Mouse (Mus musculus) cerebral cortex, adult 2 months (tissue): ENCODE results near the gene Tdrd1.

Experiments
- WGBS: fragments of 180-500 bp; shearing (Covaris S2); methylation state at CpG from one replicate; pipeline ENCODE4 v1.1.7; 2018; 5-methylcytosine and 5-hydroxymethylcytosine counted together

Tdrd1 gene

DNA sequence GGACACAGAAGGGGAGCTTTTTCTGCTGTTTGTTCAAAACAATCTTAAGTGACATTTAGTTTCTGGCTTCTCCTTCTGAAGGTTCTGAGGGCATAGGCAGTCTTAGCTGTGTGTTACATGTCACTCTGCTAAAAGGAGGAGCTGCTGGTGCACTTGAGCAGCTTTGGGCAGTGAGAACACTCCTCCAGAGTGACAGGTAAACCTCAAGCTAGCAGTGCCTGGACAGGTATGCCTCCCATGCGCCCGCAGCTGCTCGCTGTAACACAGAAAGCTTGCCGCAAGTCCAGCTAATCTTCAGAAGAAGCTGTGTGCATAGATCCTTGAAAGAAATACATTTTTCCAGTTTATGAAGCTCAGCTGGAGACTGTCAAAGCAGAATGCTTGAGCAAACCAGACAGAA, 4.2 kb downstream of the Tdrd1 start:
- WGBS: 90% methylated on average over 4 of the region's 4 CpGs

DNA sequence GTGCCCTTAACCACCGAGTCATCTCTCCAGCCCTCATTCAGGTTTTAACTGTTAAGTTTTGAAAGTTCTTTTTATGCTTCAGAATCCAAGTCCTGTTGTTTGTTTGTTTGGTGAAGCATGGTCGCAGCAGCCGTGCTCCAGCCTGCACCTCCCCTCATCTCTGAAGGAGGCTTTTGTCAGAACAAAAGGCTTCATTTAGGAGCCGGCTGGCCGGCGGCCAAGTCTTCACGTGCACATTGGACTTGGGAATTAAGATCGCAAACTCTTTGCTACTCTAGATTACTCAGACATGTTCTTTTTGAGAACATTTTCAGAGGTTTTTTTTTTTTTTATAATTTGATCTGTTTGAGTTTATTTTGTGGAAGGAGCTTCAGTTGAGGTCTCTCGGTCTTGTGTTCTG, 9.3 kb downstream of the Tdrd1 start:
- 34% methylated on average over 9 of the region's 9 CpGs for WGBS

DNA sequence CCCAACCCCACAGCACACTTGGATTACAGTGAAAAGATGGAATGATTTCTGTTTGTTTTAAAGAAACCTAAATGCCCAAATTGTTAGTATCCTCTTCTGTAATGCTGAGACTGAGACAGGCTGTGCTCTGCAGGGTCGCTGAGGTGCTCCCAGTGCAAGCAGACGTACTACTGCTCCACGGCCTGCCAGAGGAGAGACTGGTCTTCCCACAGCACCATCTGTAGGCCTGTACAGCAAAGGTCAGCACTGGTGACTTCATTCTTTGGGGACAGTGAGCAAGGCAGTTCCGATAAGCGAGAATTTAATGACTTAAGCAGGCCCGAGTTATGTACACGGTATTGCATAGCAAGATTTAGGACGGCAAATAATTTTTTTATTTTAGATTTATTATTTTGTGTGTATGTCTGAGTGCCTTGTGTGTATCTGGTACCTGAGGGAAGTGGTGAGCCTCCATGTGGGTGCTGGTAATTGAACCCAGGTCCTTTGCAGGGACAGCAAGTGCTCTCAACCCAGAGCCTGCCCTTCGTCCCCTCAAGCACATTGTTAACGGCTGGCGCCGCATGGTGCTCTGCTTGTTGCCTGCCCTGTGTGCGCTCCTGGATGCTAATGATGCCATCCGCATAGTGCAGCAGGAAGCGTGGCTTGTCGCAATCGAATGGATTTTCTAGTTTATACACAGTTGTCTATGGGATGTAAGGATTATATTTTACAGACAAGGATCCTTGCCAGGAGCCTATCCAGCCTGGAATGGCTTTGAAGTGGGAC, 13.1 kb downstream of the Tdrd1 start:
- 86% methylated on average over 17 of the region's 17 CpGs for WGBS

DNA sequence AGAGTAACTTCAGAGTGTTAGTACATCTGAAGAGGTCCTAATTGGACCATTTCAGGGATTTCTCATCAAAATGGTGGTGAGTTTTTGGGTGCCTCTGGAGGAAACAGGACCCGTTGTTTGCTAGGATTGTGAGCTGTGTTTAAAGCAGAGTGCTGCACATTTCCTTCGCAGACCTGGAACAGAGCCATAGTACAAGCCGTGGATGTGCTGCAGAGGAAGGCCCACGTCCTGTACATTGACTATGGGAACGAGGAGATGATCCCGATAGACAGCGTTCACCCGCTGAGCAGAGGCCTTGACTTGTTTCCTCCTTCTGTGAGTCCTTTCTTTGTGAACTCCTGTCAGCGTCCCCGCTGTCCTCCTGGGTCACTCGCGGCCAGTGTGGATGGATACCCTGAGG, 17.0 kb downstream of the Tdrd1 start:
- 80% methylated on average over 12 of the region's 12 CpGs for WGBS

DNA sequence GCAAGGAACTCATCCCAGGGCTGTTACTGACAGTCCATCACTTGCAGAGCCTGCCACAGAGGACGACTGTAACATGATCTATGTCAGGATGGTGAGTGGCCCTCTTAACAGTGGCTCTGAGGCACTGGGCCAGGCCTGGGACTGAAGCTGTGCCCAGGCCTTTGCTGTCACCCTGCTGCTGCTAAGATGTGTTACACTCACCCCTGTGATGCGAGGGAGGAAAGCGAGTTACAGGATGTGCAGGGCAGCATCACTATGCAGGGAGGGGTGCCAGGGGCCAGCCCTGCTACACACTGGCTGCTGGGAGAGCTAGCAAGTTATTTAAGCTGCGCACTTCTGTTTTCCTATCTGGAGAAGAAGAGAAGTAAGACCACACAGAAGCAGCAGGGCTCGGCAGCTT, 30.4 kb downstream of the Tdrd1 start:
- 78% methylated on average over 5 of the region's 5 CpGs for whole genome bisulfite sequencing

DNA sequence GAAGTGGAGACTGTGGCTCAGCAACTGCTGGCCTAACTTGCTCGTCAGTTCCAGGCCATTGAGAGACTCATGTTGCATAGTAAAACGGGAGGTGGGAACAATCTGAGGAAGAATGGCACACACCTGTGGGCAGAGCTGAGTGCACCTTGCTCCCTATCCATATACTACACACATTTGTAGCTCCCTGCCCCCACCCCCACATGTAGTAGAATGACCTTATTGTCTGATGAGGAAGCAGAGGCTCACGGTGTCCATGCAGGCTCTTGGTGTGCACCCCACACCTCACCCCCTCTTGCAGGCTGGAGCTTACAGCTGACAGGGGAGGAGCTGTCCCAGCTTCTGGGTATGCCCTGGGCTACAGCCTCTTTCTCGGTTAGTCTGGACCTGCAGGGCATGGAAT, 41.7 kb downstream of the Tdrd1 start:
- WGBS: 85% methylated on average over 4 of the region's 4 CpGs

DNA sequence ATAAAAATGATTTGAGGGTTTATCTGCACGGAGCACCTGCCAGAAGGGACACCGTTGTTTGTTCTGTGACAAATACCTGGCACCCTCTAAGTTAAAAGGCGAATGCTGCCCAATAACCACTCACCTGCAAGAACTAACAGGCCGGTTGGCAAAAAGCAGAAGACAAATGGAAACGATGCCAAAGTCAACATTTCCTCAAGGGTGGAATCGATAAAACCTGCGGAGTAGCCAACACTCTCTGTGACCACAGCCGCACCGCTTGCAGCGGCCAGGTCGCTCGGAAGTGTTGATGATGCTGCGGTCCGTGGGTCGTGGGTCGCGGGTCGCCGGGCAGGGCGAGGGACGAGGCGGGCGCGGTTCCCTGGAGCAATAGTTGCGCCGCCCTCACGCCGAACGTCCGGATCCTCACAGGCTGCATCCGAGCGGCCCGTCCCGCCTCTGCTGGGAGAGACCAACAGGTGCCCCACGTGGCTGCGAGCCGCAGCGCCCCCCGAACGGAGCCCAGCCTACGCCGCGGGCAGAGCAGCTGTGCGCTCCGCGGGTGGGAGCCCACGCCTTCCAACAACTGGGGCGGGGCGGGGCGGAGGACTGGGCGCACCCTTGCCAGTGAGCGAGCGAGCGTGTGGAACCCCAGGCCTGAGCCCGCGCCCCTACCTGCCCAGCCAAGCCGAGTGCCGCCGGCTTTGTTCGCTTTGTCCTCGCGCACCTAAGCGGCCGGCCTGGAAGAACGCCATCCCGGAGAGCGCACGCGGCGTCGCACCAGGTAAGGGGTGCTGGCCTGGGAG, 48.0 kb downstream of the Tdrd1 start, which contains the start of gene Vwa2:
Vwa2 (plus strand) TSS at position 434 of the 785 bp plus-strand sequence.
- 3% methylated on average over 71 of the region's 71 CpGs for WGBS

DNA sequence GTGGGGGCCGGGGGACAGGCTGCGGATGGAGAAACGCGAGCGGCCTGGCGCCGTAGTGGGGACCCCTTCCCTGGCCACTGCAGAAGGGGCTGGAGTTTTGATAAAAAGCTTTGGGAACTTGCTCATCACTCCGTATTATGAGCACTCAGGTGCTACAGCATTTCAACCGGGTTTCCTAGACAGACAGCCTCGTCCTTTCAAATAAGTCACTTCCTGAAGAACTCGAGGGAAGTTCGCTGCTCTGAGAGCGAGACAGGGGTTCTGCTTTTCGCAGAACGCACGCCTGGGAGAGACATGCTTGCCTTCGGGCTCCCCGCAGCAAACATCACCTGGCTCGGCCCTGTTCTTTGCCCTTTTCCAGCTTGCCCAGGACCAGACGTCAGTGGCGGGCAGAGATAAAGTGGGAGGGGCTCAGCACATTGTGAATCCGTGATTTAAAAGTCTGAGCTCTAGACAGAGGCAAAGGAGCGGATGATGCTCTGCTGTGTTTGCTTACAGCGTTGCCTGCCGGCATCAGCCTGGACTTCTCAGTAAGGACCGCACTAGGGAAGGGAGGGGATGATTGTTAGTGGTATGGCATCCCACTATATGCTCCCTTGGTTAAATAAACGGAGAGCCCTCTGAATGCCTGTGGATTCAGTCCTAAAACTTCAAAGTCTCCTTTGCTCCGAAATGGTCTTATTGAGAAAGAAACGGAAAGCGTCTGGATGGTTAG, 48.7 kb downstream of the Tdrd1 start:
- 10% methylated on average over 30 of the region's 30 CpGs for WGBS

DNA sequence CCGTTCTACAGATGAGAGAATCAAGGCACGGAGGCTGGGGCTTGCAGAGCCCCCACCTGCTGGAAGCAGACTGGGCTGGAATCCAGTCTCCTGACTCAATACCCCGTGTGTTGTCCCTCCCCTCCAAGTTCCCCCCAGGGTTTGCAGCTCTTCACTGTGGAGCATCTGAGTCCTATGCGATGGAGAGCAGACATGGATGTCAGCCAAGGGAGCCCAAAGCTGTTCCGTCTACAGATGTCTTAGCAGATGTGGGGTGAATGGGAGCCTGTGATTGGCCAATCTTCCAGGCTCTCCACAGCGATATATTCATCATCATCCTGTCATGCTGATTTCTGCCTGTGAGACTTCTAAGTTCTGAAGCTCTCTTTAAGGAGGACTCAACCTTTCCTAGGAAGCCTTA, 51.4 kb downstream of the Tdrd1 start:
- WGBS: 43% methylated on average over 6 of the region's 6 CpGs

DNA sequence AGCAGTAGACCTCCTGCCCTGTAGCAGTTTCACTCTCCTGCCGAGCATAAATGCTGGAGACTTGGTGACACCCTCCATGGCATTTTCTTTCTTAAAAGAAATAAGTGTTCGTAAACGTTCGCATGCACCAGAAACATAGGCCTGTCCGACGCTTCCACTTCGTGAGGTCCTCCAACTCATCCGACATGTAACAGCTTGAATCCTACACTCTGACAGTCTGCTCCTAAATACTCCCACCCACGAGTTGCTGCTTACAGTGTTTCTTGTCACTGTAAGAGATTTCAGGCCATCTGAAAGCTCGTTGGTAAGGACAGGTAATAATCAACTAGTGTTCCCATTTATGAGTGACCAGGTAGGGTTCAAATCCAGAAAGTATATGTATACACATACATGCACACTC, 61.9 kb downstream of the Tdrd1 start:
- 62% methylated on average over 10 of the region's 10 CpGs for WGBS

DNA sequence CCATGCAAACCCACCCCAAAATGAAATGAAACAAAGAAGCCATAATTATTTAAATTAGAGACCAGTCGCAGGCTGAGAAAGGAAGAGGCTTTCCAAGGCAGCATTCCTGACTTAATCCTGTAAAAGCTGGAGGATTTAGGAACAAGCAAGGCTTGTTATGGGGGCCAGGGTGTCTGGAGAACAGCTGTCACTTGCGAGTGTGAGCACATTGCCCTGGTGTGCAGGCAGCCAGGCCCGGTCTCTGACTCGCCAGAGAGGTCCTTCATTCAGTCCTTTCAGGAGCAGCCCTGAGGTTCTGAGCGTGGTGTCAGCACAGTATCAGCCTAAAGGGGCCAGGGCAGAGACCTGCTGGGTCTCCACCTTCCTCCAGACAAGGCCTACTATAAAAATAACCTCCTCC, 62.6 kb downstream of the Tdrd1 start:
- WGBS: 59% methylated on average over 5 of the region's 5 CpGs

DNA sequence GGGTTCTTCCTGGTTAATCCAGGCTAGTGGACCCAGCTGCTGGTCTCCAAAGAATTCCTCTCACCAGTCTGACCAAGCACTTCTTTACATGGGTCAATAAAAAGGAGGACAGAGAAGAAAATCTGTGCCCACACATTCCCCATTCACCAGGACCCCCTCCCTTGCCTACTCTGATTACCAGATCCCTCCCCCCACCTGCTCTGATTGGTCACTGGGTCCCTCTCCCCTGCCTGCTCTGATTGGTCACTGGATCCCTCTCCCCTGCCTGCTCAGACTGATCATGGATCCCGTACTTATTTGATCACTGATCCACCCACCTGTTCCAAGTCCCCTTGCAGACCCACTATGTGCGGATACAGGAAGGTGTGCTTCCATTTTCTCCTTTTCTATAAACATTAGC, 65.4 kb downstream of the Tdrd1 start:
- WGBS: 71% methylated on average over 2 of the region's 2 CpGs

DNA sequence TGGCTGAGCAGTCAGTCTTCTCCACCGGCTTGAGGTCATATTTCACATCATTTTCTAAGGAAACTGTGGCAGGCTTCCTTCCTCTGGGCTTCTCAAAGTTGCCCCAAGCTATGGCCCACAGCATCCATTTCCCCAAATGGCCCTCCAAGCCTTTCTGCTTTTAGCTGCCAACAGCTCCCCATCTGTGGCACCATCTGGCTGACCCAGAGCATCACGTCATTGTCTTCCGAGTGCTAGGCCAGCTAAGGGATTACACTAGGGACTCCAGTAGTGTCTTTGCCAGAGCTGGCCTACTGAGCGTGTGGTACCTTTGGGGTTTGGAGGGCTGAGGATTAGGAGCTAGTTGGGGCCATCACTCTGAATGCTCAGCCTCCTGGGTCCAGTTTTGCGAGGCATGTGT, 66.6 kb downstream of the Tdrd1 start:
- WGBS: 88% methylated on average over 5 of the region's 5 CpGs

DNA sequence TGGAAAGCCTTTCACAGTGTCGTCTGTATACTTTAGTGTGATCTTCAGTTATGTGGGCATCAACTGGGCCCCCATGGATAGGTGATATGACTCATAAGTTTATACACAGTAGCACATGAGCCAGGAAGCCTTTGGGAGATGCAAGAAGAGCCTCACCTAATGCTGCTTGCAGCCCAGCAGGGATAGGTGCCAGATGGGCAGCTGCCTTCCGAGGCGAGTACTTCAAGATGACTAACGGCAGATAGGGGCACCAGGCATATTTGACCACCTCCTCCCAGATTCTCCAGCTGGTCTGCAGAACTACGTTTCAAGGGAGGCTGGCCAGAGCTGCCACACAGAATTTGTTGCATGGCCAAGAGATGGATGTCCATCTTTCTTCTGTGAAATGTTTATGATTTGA, 67.3 kb downstream of the Tdrd1 start:
- WGBS: 73% methylated on average over 5 of the region's 5 CpGs

DNA sequence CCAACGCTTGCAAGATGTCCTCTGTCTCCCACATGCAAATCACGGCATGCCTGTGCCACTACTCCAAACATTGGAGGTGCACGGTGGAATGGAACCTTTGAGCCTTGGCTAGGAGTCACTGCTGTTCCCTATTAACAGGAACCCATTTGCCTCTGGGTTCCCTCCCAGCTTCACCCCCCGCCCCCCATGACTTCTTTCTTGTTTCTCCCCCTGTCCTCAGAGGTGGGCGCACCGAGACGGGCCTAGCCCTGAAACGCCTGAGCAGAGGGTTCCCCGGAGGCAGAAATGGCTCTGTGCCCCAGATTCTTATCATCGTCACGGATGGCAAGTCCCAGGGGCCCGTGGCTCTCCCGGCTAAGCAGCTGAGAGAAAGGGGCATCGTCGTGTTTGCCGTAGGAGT, 71.6 kb downstream of the Tdrd1 start:
- 90% methylated on average over 16 of the region's 16 CpGs for WGBS

DNA sequence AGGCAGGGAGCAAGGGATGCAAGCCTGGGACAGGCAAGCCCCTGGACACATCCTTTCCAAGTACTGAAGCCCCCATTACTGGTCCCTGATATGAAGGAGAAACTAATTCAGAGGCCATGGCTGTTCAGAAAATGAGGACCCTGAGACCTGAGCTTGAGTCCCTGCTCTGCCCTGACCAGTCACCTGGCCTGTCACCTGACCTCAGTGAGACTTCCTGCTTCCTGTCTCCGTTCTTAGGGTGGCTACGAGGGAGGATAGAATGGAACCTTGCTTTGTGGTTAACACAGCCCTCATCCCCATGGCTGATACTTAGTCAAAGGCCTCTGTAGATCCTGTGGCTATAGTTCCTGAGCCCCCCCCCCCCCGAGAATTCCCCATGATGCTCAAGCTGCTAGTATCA, 78.1 kb downstream of the Tdrd1 start:
- 79% methylated on average over 3 of the region's 3 CpGs for WGBS

DNA sequence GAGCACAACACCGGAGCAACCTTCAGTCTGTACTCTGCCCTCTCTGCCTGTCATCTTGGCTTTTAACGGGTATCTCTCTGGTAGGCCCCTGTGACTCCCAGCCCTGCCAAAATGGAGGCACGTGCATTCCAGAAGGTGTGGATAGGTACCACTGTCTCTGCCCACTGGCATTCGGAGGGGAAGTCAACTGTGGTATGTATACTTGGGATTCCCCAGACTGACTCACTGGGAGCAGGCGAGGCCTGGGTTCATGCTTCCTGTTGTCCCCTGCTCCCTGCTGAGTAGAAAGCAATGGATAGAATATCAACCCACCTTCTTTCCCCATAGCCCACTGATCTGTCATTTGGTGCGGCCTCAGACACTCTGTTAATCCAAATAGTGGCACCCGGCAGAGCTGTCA, 79.4 kb downstream of the Tdrd1 start:
- 89% methylated on average over 7 of the region's 7 CpGs for WGBS

DNA sequence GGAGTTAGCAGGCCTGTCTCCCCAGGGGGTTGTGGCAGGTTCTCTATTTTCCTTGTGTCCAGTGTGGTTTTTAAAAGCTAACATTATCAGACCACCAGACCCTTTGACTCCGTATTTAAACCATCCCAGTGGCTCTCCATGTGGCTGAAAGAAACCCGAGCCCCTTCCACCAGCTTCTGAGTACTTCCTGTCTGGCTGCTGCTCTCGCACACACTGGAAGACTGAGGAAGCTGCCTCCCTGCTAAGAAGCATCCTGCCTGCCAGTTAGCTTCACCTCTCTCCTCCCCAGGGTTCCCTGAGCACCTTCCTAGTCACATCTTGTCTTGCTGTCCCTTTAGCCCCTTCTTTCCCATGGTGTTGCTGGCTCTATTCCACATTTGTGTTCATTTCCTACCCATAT, 81.8 kb downstream of the Tdrd1 start:
- 62% methylated on average over 3 of the region's 3 CpGs for WGBS

DNA sequence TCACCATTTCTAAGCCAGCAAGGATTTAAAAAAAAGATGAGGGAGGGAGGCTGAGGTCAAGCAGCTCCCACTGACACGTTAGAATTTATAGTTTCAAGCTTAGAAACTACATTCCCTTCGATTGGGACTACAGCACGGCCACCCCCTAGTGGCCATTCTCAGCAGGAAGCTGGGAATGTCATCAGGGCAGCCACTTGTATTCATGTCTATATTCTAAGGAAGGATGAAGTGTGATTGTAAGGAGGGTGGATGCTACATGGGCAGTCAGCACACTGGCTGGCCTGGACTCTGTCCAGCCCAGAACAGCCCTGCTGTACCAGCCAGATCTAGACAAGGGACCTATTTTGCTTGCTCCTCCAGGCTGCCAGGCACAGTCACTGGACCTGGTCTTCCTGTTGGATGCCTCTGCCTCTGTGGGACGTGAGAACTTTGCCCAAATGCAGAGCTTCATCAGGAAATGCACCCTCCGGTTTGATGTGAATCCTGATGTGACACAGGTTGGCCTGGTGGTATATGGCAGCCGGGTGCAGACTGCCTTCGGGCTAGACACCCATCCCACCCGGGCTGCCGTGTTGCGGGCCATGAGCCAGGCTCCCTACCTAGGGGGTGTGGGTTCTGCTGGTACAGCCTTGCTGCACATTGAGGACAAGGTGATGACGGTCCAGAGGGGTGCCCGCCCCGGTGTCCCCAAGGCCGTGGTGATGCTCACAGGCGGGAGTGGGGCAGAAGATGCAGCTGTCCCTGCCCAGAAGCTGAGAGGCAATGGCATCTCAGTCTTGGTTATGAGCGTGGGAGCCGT, 82.7 kb downstream of the Tdrd1 start:
- 66% methylated on average over 17 of the region's 17 CpGs for WGBS

DNA sequence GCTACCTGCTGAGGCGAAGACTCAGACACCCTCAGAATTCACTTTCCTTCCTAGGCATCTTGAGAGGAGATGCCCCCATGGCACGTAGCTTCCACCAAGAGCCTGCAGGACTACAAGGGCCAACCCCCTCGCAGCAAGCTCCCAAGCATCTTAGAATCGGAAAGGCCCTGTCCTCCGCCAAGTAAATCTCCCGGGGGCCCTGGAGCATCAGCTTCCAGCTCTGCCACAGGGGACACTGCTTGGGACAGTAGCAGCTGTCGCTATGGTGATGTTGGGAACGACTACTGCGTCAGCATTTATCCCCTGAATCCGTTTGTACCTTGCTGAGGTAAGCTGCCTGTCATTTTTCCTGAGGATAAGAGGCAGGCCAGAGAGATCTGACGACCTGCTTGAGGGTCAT, 84.6 kb downstream of the Tdrd1 start:
- WGBS: 82% methylated on average over 11 of the region's 11 CpGs

DNA sequence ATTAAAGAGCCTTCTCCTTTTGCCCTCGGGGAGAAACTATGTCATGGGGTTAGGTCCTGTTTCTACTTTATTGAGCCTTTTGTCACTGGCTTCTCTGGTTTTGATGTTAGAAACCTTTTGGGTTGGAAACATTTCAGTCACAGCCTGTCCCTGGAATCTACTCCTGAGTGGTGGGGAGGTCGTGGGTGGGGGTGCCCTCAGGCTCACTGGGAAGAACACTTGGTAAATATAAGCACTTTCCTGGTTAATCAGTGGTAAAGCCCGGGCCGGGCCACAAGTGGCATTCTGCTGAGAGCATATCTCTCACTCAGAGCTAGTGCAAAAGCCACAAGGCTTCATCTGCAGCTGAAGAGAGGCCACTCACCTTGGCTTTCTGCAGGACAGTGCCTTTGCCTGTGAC, 87.8 kb downstream of the Tdrd1 start:
- whole genome bisulfite sequencing: 90% methylated on average over 4 of the region's 4 CpGs

DNA sequence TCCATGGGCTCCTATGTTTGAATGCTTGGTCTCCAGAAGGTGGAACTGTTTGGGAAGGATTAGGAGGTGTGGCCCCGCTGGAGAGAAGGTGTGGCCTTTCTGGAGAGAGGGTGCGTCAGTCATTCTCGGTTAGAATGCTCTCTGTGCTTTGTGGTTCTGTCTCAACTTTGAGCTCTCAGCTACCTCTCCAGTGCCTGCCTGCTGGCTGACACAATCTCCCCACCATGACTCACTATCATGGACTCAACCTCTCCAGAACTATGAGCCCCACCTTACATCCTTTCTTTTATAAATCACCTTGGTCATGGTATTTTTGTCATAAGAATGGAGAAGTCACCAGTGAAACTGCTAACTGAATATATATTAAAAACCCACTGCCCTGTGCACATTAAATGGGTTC, 88.6 kb downstream of the Tdrd1 start:
- 96% methylated on average over 3 of the region's 3 CpGs for WGBS
